8 mouse cellular contexts compared by ENCODE assay signal in genomic region chr3:18624381-18625145, GRCm38 (mm10).
DNase-seq lines count a peak whose midpoint lies in the region; ATAC-seq and TF ChIP-seq lines count a peak whose summit lies in the region.

No protein-coding gene starts in this region.

- H3K4me1 ChIP-seq in forebrain, embryonic 13.5 days, result peaks cover 41% of the 10 kb centered on the region
- H3K4me1 ChIP-seq in hindbrain, embryonic 14.5 days (replicated peaks; ENCODE audit: control insufficient read depth, insufficient read depth, low read length), result 0 out of 2 replicates have a peak, but pooled peaks cover 10% of the 10 kb centered on the region
- H3K4me1 ChIP-seq in limb, embryonic 14.5 days (ENCODE audit: control insufficient read depth, insufficient read depth, low read length), result peaks cover 26% of the 10 kb centered on the region
- 0 out of 2 replicates have a peak, but pooled peaks cover 10% of the 10 kb centered on the region for H3K4me1 ChIP-seq in midbrain, embryonic 14.5 days (ENCODE audit: control insufficient read depth, insufficient read depth, low read length)

- TF ChIP-seq POLR2A in limb, embryonic 14.5 days (IDR thresholded peaks at IDR 0.05; ENCODE audit: borderline replicate concordance, extremely low read depth, insufficient read depth, insufficient read length), result no peak

- H3K4me3 ChIP-seq in forebrain, embryonic 13.5 days, result peak overlapping the region; percentile 39
- peak overlapping the region; percentile 35 for H3K4me3 ChIP-seq in hindbrain, embryonic 14.5 days (replicated peaks; ENCODE audit: low read length)
- peak overlapping the region; percentile 32 for H3K4me3 ChIP-seq in limb, embryonic 14.5 days (replicated peaks; ENCODE audit: low read length)
- peak overlapping the region; percentile 39 for H3K4me3 ChIP-seq in midbrain, embryonic 14.5 days (replicated peaks; ENCODE audit: low read depth, low read length)

- peak overlapping the region; percentile 87 for H3K27ac ChIP-seq in forebrain, embryonic 13.5 days
- peak overlapping the region; percentile 69 for H3K27ac ChIP-seq in hindbrain, embryonic 14.5 days
- H3K27ac ChIP-seq in limb, embryonic 14.5 days (replicated peaks; ENCODE audit: low read depth, low read length), result peak overlapping the region; percentile 65
- peak overlapping the region; percentile 63 for H3K27ac ChIP-seq in midbrain, embryonic 14.5 days (replicated peaks; ENCODE audit: low read depth, low read length)

- H3K4me2 ChIP-seq in forebrain, embryonic 13.5 days, result peak overlapping the region; percentile 66
- peak overlapping the region; percentile 65 for H3K4me2 ChIP-seq in hindbrain, embryonic 14.5 days (replicated peaks)
- peak overlapping the region; percentile 55 for H3K4me2 ChIP-seq in limb, embryonic 14.5 days (replicated peaks; ENCODE audit: low read depth, low read length, severe bottlenecking)
- peak overlapping the region; percentile 66 for H3K4me2 ChIP-seq in midbrain, embryonic 14.5 days (ENCODE audit: low read length)

- no peaks in the 10 kb centered on the region for H3K9me3 ChIP-seq in forebrain, embryonic 13.5 days (replicated peaks)
- no peaks in the 10 kb centered on the region for H3K9me3 ChIP-seq in hindbrain, embryonic 14.5 days (ENCODE audit: control insufficient read depth, low read length)
- no peaks in the 10 kb centered on the region for H3K9me3 ChIP-seq in limb, embryonic 14.5 days (ENCODE audit: control insufficient read depth, low read length)
- H3K9me3 ChIP-seq in midbrain, embryonic 14.5 days (ENCODE audit: control insufficient read depth, low read length), result no peaks in the 10 kb centered on the region

- DNase-seq in 3T3-L1 (ENCODE audit: low read depth, low spot score) (peak; percentile 79), adipocyte (ENCODE audit: low spot score) (peak; percentile 28)
- peak; percentile 52 for DNase-seq in hindbrain, embryonic 14.5 days (ENCODE audit: low spot score)
- peak; percentile 75 for DNase-seq in limb, embryonic 14.5 days (ENCODE audit: low spot score)
- peak; percentile 77 for DNase-seq in midbrain, embryonic 14.5 days
- no peak for DNase-seq in layer of hippocampus, postnatal 10 days (ENCODE audit: low spot score in 2 of 2)
- no peak for DNase-seq in frontal cortex, postnatal 25 days (ENCODE audit: low spot score in 2 of 2)

- H3K9ac ChIP-seq in forebrain, embryonic 13.5 days, result peak overlapping the region; percentile 63
- H3K9ac ChIP-seq in hindbrain, embryonic 14.5 days, result peak overlapping the region; percentile 62
- peak overlapping the region; percentile 36 for H3K9ac ChIP-seq in limb, embryonic 14.5 days (ENCODE audit: low read depth, low read length, severe bottlenecking)
- H3K9ac ChIP-seq in midbrain, embryonic 14.5 days (replicated peaks; ENCODE audit: low read length), result peak overlapping the region; percentile 53; the same call in 1 of the 2 replicates

- H3K27me3 ChIP-seq in forebrain, embryonic 13.5 days, result no peaks in the 10 kb centered on the region
- H3K27me3 ChIP-seq in hindbrain, embryonic 14.5 days (ENCODE audit: control insufficient read depth, insufficient read depth, low read length), result no peaks in the 10 kb centered on the region
- no peaks in the 10 kb centered on the region for H3K27me3 ChIP-seq in limb, embryonic 14.5 days (ENCODE audit: control insufficient read depth, insufficient read depth, low read length)
- H3K27me3 ChIP-seq in midbrain, embryonic 14.5 days (ENCODE audit: control insufficient read depth, insufficient read depth, low read length), result no peaks in the 10 kb centered on the region

- ATAC-seq in forebrain, embryonic 13.5 days, result peak; percentile 8; the same call in 1 of the 2 replicates
- ATAC-seq in hindbrain, embryonic 14.5 days (ENCODE audit: low FRiP score), result no peak
- peak; percentile 48; the same call in 1 of the 2 replicates for ATAC-seq in limb, embryonic 14.5 days (ENCODE audit: low FRiP score, low read depth)
- peak; percentile 38; the same call in 1 of the 2 replicates for ATAC-seq in midbrain, embryonic 14.5 days (ENCODE audit: low FRiP score, low TSS enrichment)

- no peaks in the 10 kb centered on the region for H3K36me3 ChIP-seq in forebrain, embryonic 13.5 days (ENCODE audit: poor library complexity, severe bottlenecking)
- no peaks in the 10 kb centered on the region for H3K36me3 ChIP-seq in hindbrain, embryonic 14.5 days (replicated peaks; ENCODE audit: control insufficient read depth, insufficient read depth)
- H3K36me3 ChIP-seq in limb, embryonic 14.5 days (ENCODE audit: control insufficient read depth, insufficient read depth, low read length), result no peaks in the 10 kb centered on the region
- no peaks in the 10 kb centered on the region for H3K36me3 ChIP-seq in midbrain, embryonic 14.5 days (ENCODE audit: control insufficient read depth, insufficient read depth, low read length)

- WGBS in forebrain, embryonic 13.5 days, result 2% methylated on average over 10 of the region's 10 CpGs
- WGBS in hindbrain, embryonic 14.5 days, result 4% methylated on average over 10 of the region's 10 CpGs
- WGBS in limb, embryonic 14.5 days, result 8% methylated on average over 10 of the region's 10 CpGs
- 4% methylated on average over 10 of the region's 10 CpGs for WGBS in midbrain, embryonic 14.5 days

Comparison
In these comparisons a context has a peak if more than half of its experiments do, and no peak if none do; other contexts are left out.
1. DNase-seq: peak in 3T3-L1 (single experiment), adipocyte (single experiment), hindbrain, embryonic 14.5 days (single experiment), limb, embryonic 14.5 days (single experiment) and midbrain, embryonic 14.5 days (single experiment); none in layer of hippocampus, postnatal 10 days (0 of 2) and frontal cortex, postnatal 25 days (0 of 2).
2. Peak in every context shown above with its lines, with median percentiles within 50 percentile points of each other: H3K27ac ChIP-seq, H3K4me2 ChIP-seq, H3K4me3 ChIP-seq and H3K9ac ChIP-seq.